Mouse (Mus musculus) MEL (cell line): ENCODE measurements at regions not wholly inside any gene's neighbourhood (a gene's known extent, or its start where the extent isn't known, plus 50 kb on each side); places are given as distances from the start of the nearest gene placed in this dataset.

Experiments
- DNase-seq: peaks from one replicate; pipeline ENCODE4 v3.0.0; 2011; ENCODE audit warnings: low read depth, low spot score
- H3K27ac ChIP-seq: 2 replicates; pipeline ENCODE4 v1.5.1; 2012; ENCODE audit warnings: low read depth, mild to moderate bottlenecking, control low read depth, low read length, moderate library complexity; ENCODE audit not compliant: control insufficient read depth
- H3K27me3 ChIP-seq, 2 experiments: fragments of 150-350 bp in 1 of 2; sonication (generic) in 1 of 2; 2 replicates each; pipeline ENCODE4 v1.6.1; 2012; ENCODE audit warnings: low read length in 2 of 2, mild to moderate bottlenecking in 2 of 2, improper control_type of control experiment in 1 of 2, moderate library complexity in 1 of 2; ENCODE audit not compliant: insufficient read depth in 2 of 2, control insufficient read depth in 1 of 2
- H3K36me3 ChIP-seq, 2 experiments: 2 replicates each; pipeline ENCODE4 v1.6.1; 2012 to 2014; ENCODE audit warnings: low read length in 2 of 2, improper control_type of control experiment in 1 of 2, inconsistent platforms in 1 of 2, mild to moderate bottlenecking in 1 of 2; ENCODE audit not compliant: insufficient read depth in 2 of 2, control insufficient read depth in 1 of 2
- H3K4me1 ChIP-seq, 2 experiments: fragments of 150-350 bp in 1 of 2; sonication (generic) in 1 of 2; 2 replicates each; pipeline ENCODE4 v1.6.1; 2012; ENCODE audit warnings: low read length in 2 of 2, improper control_type of control experiment in 1 of 2, mild to moderate bottlenecking in 1 of 2; ENCODE audit not compliant: insufficient read depth in 2 of 2, control insufficient read depth in 1 of 2
- H3K4me3 ChIP-seq, 2 experiments: fragments of 150-350 bp in 1 of 2; sonication (generic) in 1 of 2; 2 replicates each; pipeline ENCODE4 v1.5.1; 2012; ENCODE audit warnings: low read depth in 2 of 2, low read length in 2 of 2, mild to moderate bottlenecking in 2 of 2, moderate library complexity in 2 of 2, control low read depth in 1 of 2, improper control_type of control experiment in 1 of 2; ENCODE audit not compliant: control insufficient read depth in 1 of 2, insufficient read depth in 1 of 2
- H3K79me2 ChIP-seq: 2 replicates; pipeline ENCODE4 v1.6.1; 2012; ENCODE audit warnings: mild to moderate bottlenecking, low read length, moderate library complexity; ENCODE audit not compliant: control insufficient read depth, poor library complexity, insufficient read depth
- H3K9ac ChIP-seq: 2 replicates; pipeline ENCODE4 v1.6.1; 2012; ENCODE audit warnings: low read depth, mild to moderate bottlenecking, control low read depth, low read length, moderate library complexity; ENCODE audit not compliant: control insufficient read depth, poor library complexity, severe bottlenecking
- H3K9me3 ChIP-seq: fragments of 150-350 bp; sonication (generic); replicated peaks from 2 replicates; pipeline ENCODE4 v1.6.1; 2012; ENCODE audit warnings: mild to moderate bottlenecking, low read length, improper control_type of control experiment, moderate library complexity; ENCODE audit not compliant: insufficient read depth
- CHD1 ChIP-seq: IDR thresholded peaks from 2 replicates; pipeline ENCODE4 v1.6.1; 2012; ENCODE audit warnings: low read depth, mild to moderate bottlenecking, inconsistent platforms, low read length, improper control_type of control experiment
- CHD2 ChIP-seq: IDR thresholded peaks from 2 replicates; pipeline ENCODE4 v1.6.1; 2011; ENCODE audit warnings: low read length, improper control_type of control experiment
- ETS1 ChIP-seq: IDR thresholded peaks from 2 replicates; pipeline ENCODE4 v1.6.1; 2012; ENCODE audit warnings: low read depth, mild to moderate bottlenecking, inconsistent platforms, low read length, improper control_type of control experiment, moderate library complexity
- JUND ChIP-seq: IDR thresholded peaks from 2 replicates; pipeline ENCODE4 v1.6.1; 2011; ENCODE audit warnings: low read depth, mild to moderate bottlenecking, improper control_type of control experiment, low read length
- KAT2A ChIP-seq: conservative IDR thresholded peaks from 2 replicates; pipeline ENCODE4 v1.6.1; 2012; ENCODE audit warnings: low read depth, low read length, improper control_type of control experiment, inconsistent platforms
- NRF1 ChIP-seq: IDR thresholded peaks from 2 replicates; pipeline ENCODE4 v1.6.1; 2014; ENCODE audit warnings: low read depth, mild to moderate bottlenecking, inconsistent platforms, low read length, improper control_type of control experiment, moderate library complexity; ENCODE audit not compliant: poor library complexity, insufficient read depth, severe bottlenecking
- POLR2A ChIP-seq, 2 experiments: IDR thresholded peaks; 2 replicates each; pipeline ENCODE4 v1.6.1; 2011 to 2012; ENCODE audit warnings: low read length in 2 of 2, mild to moderate bottlenecking in 2 of 2, control low read depth in 1 of 2, improper control_type of control experiment in 1 of 2, low read depth in 1 of 2, moderate library complexity in 1 of 2; ENCODE audit not compliant: control insufficient read depth in 1 of 2, insufficient read depth in 1 of 2, poor library complexity in 1 of 2
- POLR2AphosphoS2 ChIP-seq: IDR thresholded peaks from 2 replicates; pipeline ENCODE4 v1.6.1; 2011; ENCODE audit warnings: low read length, improper control_type of control experiment
- POLR2AphosphoS5 ChIP-seq: IDR thresholded peaks from 2 replicates; pipeline ENCODE4 v1.6.1; 2012; ENCODE audit warnings: low read depth, borderline replicate concordance, mild to moderate bottlenecking, inconsistent platforms, low read length, moderate library complexity, mixed read lengths
- SMC3 ChIP-seq: IDR thresholded peaks from 2 replicates; pipeline ENCODE4 v1.6.1; 2011; ENCODE audit warnings: low read depth, low read length, improper control_type of control experiment
- TAL1 ChIP-seq: IDR thresholded peaks from 2 replicates; pipeline ENCODE4 v1.6.1; 2012; ENCODE audit warnings: mild to moderate bottlenecking, inconsistent platforms, low read length, moderate library complexity, mixed read lengths
- TBP ChIP-seq: IDR thresholded peaks from 2 replicates; pipeline ENCODE4 v1.8.0; 2011; ENCODE audit warnings: low read depth, low read length, improper control_type of control experiment
- TCF12 ChIP-seq: IDR thresholded peaks from 2 replicates; pipeline ENCODE4 v1.6.1; 2014; ENCODE audit warnings: low read depth, mild to moderate bottlenecking, inconsistent platforms, low read length, improper control_type of control experiment, moderate library complexity
- UBTF ChIP-seq: IDR thresholded peaks from 2 replicates; pipeline ENCODE4 v1.6.1; 2012; ENCODE audit warnings: low read depth, mild to moderate bottlenecking, inconsistent platforms, low read length, improper control_type of control experiment, moderate library complexity, borderline replicate concordance; ENCODE audit not compliant: insufficient read depth
- USF1 ChIP-seq: IDR thresholded peaks from 2 replicates; pipeline ENCODE4 v1.6.1; 2014; ENCODE audit warnings: low read depth, mild to moderate bottlenecking, inconsistent platforms, low read length, improper control_type of control experiment, moderate library complexity
- ZKSCAN1 ChIP-seq: IDR thresholded peaks from 2 replicates; pipeline ENCODE4 v1.6.1; 2012; ENCODE audit warnings: low read depth, mild to moderate bottlenecking, inconsistent platforms, low read length, improper control_type of control experiment, moderate library complexity
- ZMIZ1 ChIP-seq: IDR thresholded peaks from 2 replicates; pipeline ENCODE4 v1.6.1; 2012; ENCODE audit warnings: low read depth, mild to moderate bottlenecking, inconsistent platforms, low read length, improper control_type of control experiment, moderate library complexity

GRCm38 (mm10) chr4:131478923-131479322 lies 359.2 kb downstream of the Ptpru start:
- no peak overlapping the region for H3K9ac ChIP-seq
- no peaks in the 10 kb centered on the region for H3K27me3 ChIP-seq
- H3K4me1 ChIP-seq = no peaks in the 10 kb centered on the region
- DNase-seq = no peak
- no peaks in the 10 kb centered on the region for H3K79me2 ChIP-seq
- H3K4me3 ChIP-seq = no peak overlapping the region
- no peaks in the 10 kb centered on the region for H3K36me3 ChIP-seq
- no peak for TF ChIP-seq KAT2A
- TF ChIP-seq JUND = no peak
- TF ChIP-seq ETS1 = no peak
- TF ChIP-seq USF1 = no peak
- TF ChIP-seq POLR2A (IDR thresholded peaks at IDR 0.05; ENCODE audit: control insufficient read depth in 1 of 2, insufficient read depth in 1 of 2, low read depth in 1 of 2, low read length in 2 of 2, poor library complexity in 1 of 2) = no peak
- no peak for TF ChIP-seq SMC3
- no peak for TF ChIP-seq ZKSCAN1
- TF ChIP-seq UBTF = no peak
- TF ChIP-seq TBP = no peak
- no peak for TF ChIP-seq POLR2AphosphoS2
- no peak overlapping the region for H3K27ac ChIP-seq
- H3K9me3 ChIP-seq = no peaks in the 10 kb centered on the region

- H3K4me3 ChIP-seq = no peak overlapping the region
- no peaks in the 10 kb centered on the region for H3K4me1 ChIP-seq
- no peak overlapping the region for H3K27ac ChIP-seq
- TF ChIP-seq TCF12 = no peak
- TF ChIP-seq NRF1 = no peak
- TF ChIP-seq ZKSCAN1 = no peak
- no peak for TF ChIP-seq POLR2AphosphoS5
- no peak for TF ChIP-seq CHD2
- TF ChIP-seq ZMIZ1 = no peak
- TF ChIP-seq CHD1 = no peak
- TF ChIP-seq TAL1 = no peak
- no peaks in the 10 kb centered on the region for H3K79me2 ChIP-seq
- H3K9ac ChIP-seq = no peak overlapping the region
- no peaks in the 10 kb centered on the region for H3K36me3 ChIP-seq
- H3K9me3 ChIP-seq = no peaks in the 10 kb centered on the region
- DNase-seq = no peak
- H3K27me3 ChIP-seq = no peaks in the 10 kb centered on the region
Measured at GRCm38 (mm10) chr4:131483958-131484605, 354.0 kb downstream of the Ptpru start.
